Mouse (Mus musculus) neural tube, embryonic 13.5 days (tissue): ENCODE results near the gene Bmp5. TPM values are rescaled to one million over a fixed set of nuclear protein-coding genes. Genes with fewer than 3 reads are reported as not detected.

Experiments
- ATAC-seq: fragments of 200-750 bp; cut with Nextera tagmentation; 2 replicates; pipeline ENCODE4 v1.8.0; 2017; ENCODE audit warnings: low read depth, mild to moderate bottlenecking, moderate TSS enrichment, moderate library complexity
- H3K27ac ChIP-seq: fragments of 300-500 bp; sonication (generic); replicated peaks from 2 replicates; pipeline ENCODE4 v1.5.1; 2015; ENCODE audit warnings: moderate library complexity, mild to moderate bottlenecking, inconsistent platforms
- H3K27me3 ChIP-seq: fragments of 300-500 bp; sonication (generic); 2 replicates; pipeline ENCODE4 v1.6.1; 2015; ENCODE audit warnings: mild to moderate bottlenecking, inconsistent platforms
- H3K36me3 ChIP-seq: fragments of 300-500 bp; sonication (generic); 2 replicates; pipeline ENCODE4 v1.6.1; 2015; ENCODE audit warnings: mild to moderate bottlenecking, inconsistent platforms
- H3K4me1 ChIP-seq: fragments of 300-500 bp; sonication (generic); replicated peaks from 2 replicates; pipeline ENCODE4 v1.6.1; 2015; ENCODE audit warnings: inconsistent platforms
- H3K4me2 ChIP-seq: fragments of 300-500 bp; sonication (generic); 2 replicates; pipeline ENCODE4 v1.6.1; 2015; ENCODE audit warnings: inconsistent platforms, mild to moderate bottlenecking, moderate library complexity
- H3K4me3 ChIP-seq: fragments of 300-500 bp; sonication (generic); 2 replicates; pipeline ENCODE4 v1.5.1; 2015; ENCODE audit warnings: mild to moderate bottlenecking, inconsistent platforms
- H3K9ac ChIP-seq: fragments of 300-500 bp; sonication (generic); 2 replicates; pipeline ENCODE4 v1.6.1; 2015; ENCODE audit warnings: moderate library complexity, mild to moderate bottlenecking, inconsistent platforms
- H3K9me3 ChIP-seq: fragments of 300-500 bp; sonication (generic); 2 replicates; pipeline ENCODE4 v1.6.1; 2016; ENCODE audit warnings: inconsistent platforms
- WGBS: fragments of 180-500 bp; shearing (Covaris S2); methylation state at CpG from one replicate; pipeline ENCODE4 v1.1.7; 2015; 5-methylcytosine and 5-hydroxymethylcytosine counted together
- polyA plus RNA-seq: library from polyadenylated mRNA; unstranded; fragments of >200 nt; fragmentation: Nextera tagmentation; extraction: Ambion mirVana; gene quantifications from 2 replicates; pipeline ENCODE4 v1.2.1, GENCODE M21; 2015

Bmp5 gene
- polyA plus RNA-seq, 1 experiment from 2014 or later = 3.9 TPM

DNA sequence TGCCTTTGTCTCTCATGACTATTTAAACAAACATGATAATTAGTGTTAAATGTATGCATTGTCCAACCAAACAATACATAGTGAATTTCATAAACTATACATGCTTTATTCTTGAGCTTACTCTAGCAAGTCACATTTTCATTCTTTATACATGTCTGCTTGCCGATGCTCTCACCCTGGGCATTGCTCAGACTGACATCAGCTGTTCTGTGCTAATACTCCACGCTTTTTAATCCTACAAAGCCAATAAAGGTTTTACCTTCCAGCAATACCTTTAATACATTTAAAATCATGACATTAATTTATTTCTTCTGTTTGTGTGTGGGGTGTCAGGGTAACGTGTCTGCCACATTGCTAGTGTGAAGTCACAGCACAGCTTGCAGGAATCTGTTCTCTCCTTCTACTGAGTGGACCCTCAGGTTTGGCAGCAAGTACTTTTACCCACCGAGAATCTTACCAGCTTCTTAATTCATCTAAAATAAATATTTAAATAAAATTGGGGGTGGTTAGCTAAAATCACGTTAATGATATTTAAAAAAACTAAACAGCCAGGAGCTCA, 75.6 kb downstream of the Bmp5 start:
- no peak overlapping the region for H3K9ac ChIP-seq
- no peak for ATAC-seq
- no peaks in the 10 kb centered on the region for H3K9me3 ChIP-seq
- no peaks in the 10 kb centered on the region for H3K4me1 ChIP-seq
- no peaks in the 10 kb centered on the region for H3K27me3 ChIP-seq
- H3K27ac ChIP-seq = no peak overlapping the region
- H3K4me2 ChIP-seq = no peak overlapping the region
- no peak overlapping the region for H3K4me3 ChIP-seq
- WGBS = 62% methylated on average over 5 of the region's 5 CpGs
- H3K36me3 ChIP-seq = no peaks in the 10 kb centered on the region

DNA sequence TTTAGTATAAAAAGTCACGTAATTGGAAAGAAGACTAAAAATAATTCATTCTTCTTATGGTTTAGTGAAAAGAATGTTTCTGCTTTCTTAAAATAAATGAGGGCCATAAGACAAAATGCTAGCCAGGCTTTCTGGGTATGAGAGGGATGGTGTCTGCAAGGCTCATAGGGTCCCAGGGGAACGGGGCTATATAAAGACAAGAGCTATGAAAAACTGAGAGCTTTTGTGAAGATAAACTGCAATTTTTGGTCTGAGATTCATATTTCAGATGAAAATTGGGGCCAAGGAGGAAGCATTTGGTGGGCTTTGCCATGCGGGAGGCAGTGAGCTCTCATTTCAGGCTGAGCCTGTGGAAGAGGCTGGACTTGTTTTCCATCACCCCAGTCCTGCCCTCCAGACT, 83.0 kb downstream of the Bmp5 start:
- no peak for ATAC-seq

DNA sequence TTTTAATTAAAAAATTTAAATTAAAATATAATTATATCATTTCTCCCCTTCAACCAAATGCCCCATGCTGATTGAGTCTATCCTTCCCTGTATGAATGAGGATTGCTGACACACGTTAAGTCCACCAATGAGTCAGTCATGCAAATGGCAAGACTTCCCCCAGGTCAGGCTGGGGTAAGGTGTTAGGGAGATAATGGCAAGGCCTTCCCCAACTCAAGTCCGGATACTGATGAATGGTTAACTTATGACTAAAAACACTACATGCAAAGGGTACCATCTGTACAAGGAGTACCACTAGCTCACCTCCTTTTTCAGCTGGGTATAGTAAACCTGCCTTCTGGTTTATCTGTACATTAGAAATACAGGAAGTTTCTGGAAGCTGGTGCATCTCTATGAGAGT, 83.8 kb downstream of the Bmp5 start:
- WGBS = 71% methylated on average over 2 of the region's 2 CpGs
- Histone ChIP-seq H3K27ac (no peak overlapping the region), H3K9me3 (no peaks in the 10 kb centered on the region), H3K36me3 (no peaks in the 10 kb centered on the region), H3K27me3 (no peaks in the 10 kb centered on the region), H3K9ac (no peak overlapping the region), H3K4me3 (no peak overlapping the region), H3K4me2 (no peak overlapping the region), H3K4me1 (no peaks in the 10 kb centered on the region)
- no peak for ATAC-seq

More for the DNA sequence above, 83.0 kb downstream of the Bmp5 start:
- H3K36me3 ChIP-seq = no peaks in the 10 kb centered on the region
- 85% methylated on average over 3 of the region's 3 CpGs for WGBS
- H3K4me2 ChIP-seq = no peak overlapping the region
- no peaks in the 10 kb centered on the region for H3K4me1 ChIP-seq
- no peaks in the 10 kb centered on the region for H3K9me3 ChIP-seq
- no peak overlapping the region for H3K4me3 ChIP-seq
- H3K27me3 ChIP-seq = no peaks in the 10 kb centered on the region
- H3K27ac ChIP-seq = no peak overlapping the region
- H3K9ac ChIP-seq = no peak overlapping the region

DNA sequence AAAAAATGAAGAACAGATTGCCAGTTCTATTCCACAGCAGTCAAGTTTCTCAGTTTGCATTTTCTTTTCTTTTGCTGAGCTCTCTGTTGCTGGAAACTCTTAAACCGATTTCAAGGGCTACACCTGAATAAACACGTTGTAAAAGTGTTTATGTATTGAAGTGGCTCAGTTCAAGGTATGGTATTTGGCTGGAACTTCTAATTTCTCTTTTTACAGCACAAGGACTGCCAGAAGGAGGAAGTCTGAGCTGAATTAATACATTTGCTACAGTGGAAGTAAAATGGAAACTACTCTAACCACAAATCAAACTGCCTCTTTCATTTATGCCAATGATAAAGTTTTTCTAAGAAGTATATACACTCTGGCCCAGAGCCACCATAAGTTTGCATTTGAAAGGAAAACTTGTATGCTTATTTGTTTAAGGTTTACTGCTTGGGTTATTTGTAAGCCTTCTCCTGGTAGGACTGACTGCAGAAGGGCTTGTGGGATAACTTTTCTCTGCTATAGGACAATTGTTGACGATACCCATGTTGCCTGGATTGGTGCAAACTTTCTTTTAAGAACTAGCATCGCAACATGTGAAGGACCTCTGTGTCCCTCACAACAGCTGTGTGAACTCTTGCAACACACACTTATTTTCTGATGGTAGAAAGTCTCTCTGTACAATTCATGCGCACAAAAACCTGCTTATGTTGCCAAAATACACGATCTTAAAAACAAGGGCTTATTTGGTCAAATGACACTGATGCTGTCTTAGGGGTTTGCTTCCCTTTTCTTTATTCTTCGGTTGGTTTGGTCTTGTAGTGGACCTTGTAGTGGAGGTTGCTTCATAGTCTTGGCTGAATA, 95.4 kb downstream of the Bmp5 start:
- Histone ChIP-seq H3K9ac (no peak overlapping the region), H3K27me3 (no peaks in the 10 kb centered on the region), H3K4me2 (no peak overlapping the region), H3K4me3 (no peak overlapping the region), H3K36me3 (no peaks in the 10 kb centered on the region), H3K9me3 (no peaks in the 10 kb centered on the region), H3K4me1 (no peaks in the 10 kb centered on the region), H3K27ac (no peak overlapping the region)
- WGBS = 74% methylated on average over 7 of the region's 7 CpGs
- ATAC-seq = no peak

DNA sequence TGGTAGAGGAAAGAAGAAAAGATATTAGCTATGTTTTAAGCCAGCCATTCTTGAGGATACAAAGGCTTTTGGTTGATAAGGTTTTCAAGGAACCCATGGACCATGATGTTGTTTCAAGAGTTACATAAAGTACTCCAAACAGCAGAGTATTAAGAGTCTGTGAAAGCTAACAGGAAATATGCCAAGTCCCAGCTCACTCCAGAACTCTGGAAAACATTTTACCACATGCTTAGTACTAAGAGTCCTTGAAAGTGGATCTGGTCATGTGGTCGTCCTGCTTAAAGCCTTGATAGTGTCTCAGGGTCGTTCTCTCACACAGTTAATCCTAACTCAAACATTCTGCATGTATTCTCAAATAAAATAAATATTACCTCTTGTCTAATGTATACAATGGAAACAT, 101.2 kb downstream of the Bmp5 start:
- Histone ChIP-seq H3K9ac (no peak overlapping the region), H3K4me2 (no peak overlapping the region), H3K4me1 (no peaks in the 10 kb centered on the region), H3K4me3 (no peak overlapping the region), H3K27ac (no peak overlapping the region), H3K36me3 (no peaks in the 10 kb centered on the region), H3K27me3 (no peaks in the 10 kb centered on the region), H3K9me3 (no peaks in the 10 kb centered on the region)
- WGBS = 73% methylated on average over 2 of the region's 2 CpGs
- no peak for ATAC-seq

DNA sequence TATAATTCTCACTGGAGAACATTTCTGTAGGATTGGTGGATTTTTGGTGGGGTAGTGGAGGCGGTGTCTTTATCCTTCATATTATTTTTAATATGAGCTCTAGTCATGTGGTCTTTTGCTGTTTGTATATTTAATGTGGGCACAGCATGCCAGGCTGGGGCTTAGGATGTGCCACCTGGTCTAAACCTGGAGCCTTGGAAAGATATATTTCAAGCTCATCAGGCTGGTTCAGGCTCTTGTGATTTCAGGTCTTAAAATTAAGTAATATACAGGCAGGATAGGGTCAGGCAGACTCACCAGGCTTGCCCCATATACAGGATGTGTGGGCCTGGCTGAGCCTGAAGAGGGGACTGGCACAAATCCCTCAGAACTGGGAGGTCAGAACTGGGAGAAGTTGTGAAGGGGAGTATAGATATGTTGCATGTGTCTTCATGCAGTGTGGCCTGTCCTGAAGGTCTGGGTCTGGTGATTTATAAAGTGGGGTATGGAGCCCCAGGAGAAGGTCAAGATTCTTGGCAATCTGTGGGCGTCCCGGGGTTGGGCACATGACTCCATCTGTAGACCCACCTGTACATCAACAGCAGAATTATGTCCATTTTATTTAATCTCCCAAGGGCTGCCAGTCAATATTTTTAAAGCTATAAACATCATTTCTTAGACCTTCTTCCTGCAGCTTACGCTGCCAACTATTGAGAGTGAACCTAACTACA, 108.5 kb downstream of the Bmp5 start:
- H3K27ac ChIP-seq = no peak overlapping the region
- no peaks in the 10 kb centered on the region for H3K9me3 ChIP-seq
- no peak overlapping the region for H3K9ac ChIP-seq
- no peaks in the 10 kb centered on the region for H3K4me1 ChIP-seq
- H3K36me3 ChIP-seq = no peaks in the 10 kb centered on the region
- H3K4me3 ChIP-seq = no peak overlapping the region
- H3K27me3 ChIP-seq = no peaks in the 10 kb centered on the region
- ATAC-seq = no peak
- 92% methylated on average over 4 of the region's 4 CpGs for WGBS
- no peak overlapping the region for H3K4me2 ChIP-seq

DNA sequence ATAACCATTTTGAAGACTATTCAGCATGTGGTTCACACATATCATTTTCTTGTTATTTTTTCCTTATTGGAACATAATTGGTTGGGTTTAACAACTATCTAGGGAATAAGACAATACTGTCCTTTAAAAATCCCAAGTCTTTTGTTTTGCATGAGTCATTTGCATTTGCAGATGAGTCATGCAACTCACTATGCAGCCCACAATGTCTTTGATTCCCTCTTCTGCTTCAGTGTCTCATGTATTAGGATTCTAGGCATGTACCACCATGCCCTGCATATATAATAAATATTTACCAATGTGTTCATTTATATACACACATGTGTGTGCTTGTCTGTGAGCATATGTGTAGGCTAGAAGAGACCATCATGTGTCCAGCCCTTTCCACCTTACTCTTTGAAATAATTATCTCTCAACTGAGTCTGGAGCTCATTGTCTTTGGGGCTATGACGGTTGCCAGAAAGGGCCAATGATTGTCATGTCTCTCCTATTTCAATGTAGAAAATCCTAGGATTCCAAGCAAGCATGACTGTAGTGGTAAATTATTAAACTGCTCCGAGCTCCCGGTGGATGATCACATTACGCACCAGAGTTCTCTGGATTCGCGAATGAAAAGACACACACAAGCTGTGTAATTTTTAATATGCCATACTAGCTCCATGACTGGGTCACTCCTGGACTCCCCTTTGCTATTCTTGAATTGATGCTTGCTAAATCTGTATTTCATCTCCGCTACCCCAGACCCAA, 111.8 kb downstream of the Bmp5 start:
- ATAC-seq = no peak
- no peak overlapping the region for H3K27ac ChIP-seq
- H3K27me3 ChIP-seq = no peaks in the 10 kb centered on the region
- 0 out of 2 replicates have a peak, but pooled peaks cover 4% of the 10 kb centered on the region for H3K9me3 ChIP-seq
- no peaks in the 10 kb centered on the region for H3K4me1 ChIP-seq
- H3K4me2 ChIP-seq = no peak overlapping the region
- H3K36me3 ChIP-seq = no peaks in the 10 kb centered on the region
- no peak overlapping the region for H3K4me3 ChIP-seq
- WGBS = 88% methylated on average over 7 of the region's 7 CpGs
- H3K9ac ChIP-seq = no peak overlapping the region

DNA sequence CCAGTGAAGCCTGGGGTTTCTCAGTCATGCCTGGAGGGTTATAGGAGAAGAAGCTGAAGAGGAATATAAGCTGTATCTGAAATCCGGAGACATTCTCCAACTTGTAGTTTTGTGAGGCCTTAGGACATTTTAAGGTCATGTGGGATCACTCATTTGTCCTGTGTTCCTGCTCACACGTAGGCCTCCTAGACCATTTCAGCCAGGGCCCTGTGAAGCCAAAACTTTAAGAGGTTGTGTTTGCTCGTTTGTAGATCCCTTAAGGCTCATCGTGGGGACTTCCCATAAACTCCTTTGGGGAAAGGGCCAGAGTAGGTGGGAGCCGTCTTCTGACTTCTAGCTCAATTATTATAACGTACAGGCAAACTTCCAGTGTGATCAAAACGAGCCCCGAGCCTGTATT, 121.8 kb downstream of the Bmp5 start:
- Histone ChIP-seq H3K4me3 (no peak overlapping the region), H3K36me3 (no peaks in the 10 kb centered on the region), H3K4me2 (no peak overlapping the region), H3K9me3 (no peaks in the 10 kb centered on the region), H3K27me3 (no peaks in the 10 kb centered on the region), H3K9ac (no peak overlapping the region), H3K4me1 (no peaks in the 10 kb centered on the region), H3K27ac (no peak overlapping the region)
- WGBS = 81% methylated on average over 8 of the region's 8 CpGs
- no peak for ATAC-seq

DNA sequence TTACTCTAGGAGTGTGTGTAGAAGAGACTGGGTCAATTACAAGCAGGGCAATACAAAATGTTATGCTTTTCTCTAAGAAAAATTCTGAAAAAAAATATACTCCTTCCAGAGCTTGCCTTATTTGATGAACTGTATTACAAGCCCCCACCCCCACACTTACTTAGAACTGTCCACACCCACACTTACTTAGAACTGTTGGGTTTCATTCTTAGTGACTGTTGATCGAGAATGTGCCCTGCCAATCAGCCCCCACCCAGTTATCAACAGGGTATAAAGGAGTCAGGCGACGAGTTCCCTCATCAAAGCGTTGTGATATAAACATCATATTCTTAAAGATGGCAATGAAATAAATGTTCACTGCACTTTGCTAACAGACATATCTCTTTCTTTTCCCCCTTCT, 122.9 kb downstream of the Bmp5 start:
- H3K4me3 ChIP-seq = no peak overlapping the region
- no peaks in the 10 kb centered on the region for H3K9me3 ChIP-seq
- no peaks in the 10 kb centered on the region for H3K36me3 ChIP-seq
- H3K9ac ChIP-seq = no peak overlapping the region
- 93% methylated on average over 4 of the region's 4 CpGs for WGBS
- ATAC-seq = no peak
- H3K4me2 ChIP-seq = no peak overlapping the region
- H3K27me3 ChIP-seq = no peaks in the 10 kb centered on the region
- H3K27ac ChIP-seq = no peak overlapping the region
- H3K4me1 ChIP-seq = no peaks in the 10 kb centered on the region

DNA sequence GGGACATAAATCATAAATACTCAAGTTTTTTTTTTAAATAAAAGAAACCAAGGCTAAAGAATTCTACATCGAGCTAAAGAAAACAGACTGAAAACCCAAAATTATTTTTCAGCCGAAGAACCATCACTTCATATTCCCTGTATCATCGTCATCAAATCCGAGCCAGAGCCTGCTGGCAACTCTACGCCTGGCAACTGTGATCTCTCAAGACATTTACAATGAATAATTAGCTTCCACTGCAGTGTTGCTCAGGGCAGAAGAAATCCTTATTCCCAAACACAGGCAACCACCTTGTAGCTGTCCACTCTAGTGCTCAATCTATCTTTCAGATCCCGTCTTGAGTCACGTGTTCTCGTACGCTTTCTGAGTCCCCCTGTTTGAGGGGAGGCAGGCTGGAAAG, 126.1 kb downstream of the Bmp5 start:
- Histone ChIP-seq H3K36me3 (no peaks in the 10 kb centered on the region), H3K4me2 (no peak overlapping the region), H3K27ac (no peak overlapping the region), H3K4me3 (no peak overlapping the region), H3K9me3 (no peaks in the 10 kb centered on the region), H3K4me1 (no peaks in the 10 kb centered on the region), H3K27me3 (no peaks in the 10 kb centered on the region), H3K9ac (no peak overlapping the region)
- no peak for ATAC-seq
- 73% methylated on average over 9 of the region's 9 CpGs for WGBS

DNA sequence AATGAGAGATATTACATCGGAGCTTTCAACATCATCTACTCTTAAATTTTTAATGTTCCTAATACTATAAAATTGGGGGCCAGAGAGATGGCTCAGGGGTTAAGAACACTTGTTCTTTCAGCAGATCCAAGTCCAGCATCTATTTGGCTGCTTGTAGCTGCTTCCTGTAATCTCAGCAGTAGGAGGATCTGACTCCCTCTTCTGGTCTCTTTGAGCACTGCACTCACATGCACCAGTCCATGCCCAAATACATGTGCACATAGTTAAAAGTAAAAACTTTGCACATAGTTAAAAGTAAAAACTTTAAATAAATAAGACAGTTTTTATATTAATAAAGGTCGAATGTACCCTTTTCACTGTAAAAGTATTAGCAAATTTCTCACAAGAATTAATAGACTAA, 130.3 kb downstream of the Bmp5 start:
- H3K4me1 ChIP-seq = no peaks in the 10 kb centered on the region; the same call in 1 of the 2 replicates
- no peak overlapping the region for H3K9ac ChIP-seq
- H3K4me2 ChIP-seq = no peak overlapping the region
- no peak for ATAC-seq
- whole genome bisulfite sequencing = 48% methylated on average over 2 of the region's 2 CpGs
- no peaks in the 10 kb centered on the region for H3K27me3 ChIP-seq
- H3K9me3 ChIP-seq = no peaks in the 10 kb centered on the region
- no peak overlapping the region for H3K4me3 ChIP-seq
- H3K27ac ChIP-seq = no peak overlapping the region
- no peaks in the 10 kb centered on the region for H3K36me3 ChIP-seq
